Mouse (Mus musculus) heart, embryonic 13.5 days (tissue): Measurements from ENCODE around the gene Btbd9. TPM values are rescaled to one million over a fixed set of nuclear protein-coding genes. Genes with fewer than 3 reads are reported as not detected.

Experiments used
- ATAC-seq: fragments of 200-750 bp; cut with Nextera tagmentation; 2 replicates; pipeline ENCODE4 v1.8.0; 2017; ENCODE audit warnings: moderate TSS enrichment; ENCODE audit not compliant: insufficient number of reproducible peaks, low FRiP score, low TSS enrichment; ENCODE audit errors: extremely low read depth
- H3K27ac ChIP-seq: fragments of 300-500 bp; sonication (generic); replicated peaks from 2 replicates; pipeline ENCODE4 v1.5.1; 2015; ENCODE audit warnings: moderate library complexity, mild to moderate bottlenecking, inconsistent platforms
- H3K27me3 ChIP-seq: fragments of 300-500 bp; sonication (generic); replicated peaks from 2 replicates; pipeline ENCODE4 v1.6.1; 2015; ENCODE audit warnings: mild to moderate bottlenecking, inconsistent platforms
- H3K36me3 ChIP-seq: fragments of 300-500 bp; sonication (generic); 2 replicates; pipeline ENCODE4 v1.6.1; 2015; ENCODE audit warnings: mild to moderate bottlenecking, inconsistent platforms
- H3K4me1 ChIP-seq: fragments of 300-500 bp; sonication (generic); 2 replicates; pipeline ENCODE4 v1.6.1; 2015; ENCODE audit warnings: inconsistent platforms
- H3K4me2 ChIP-seq: fragments of 300-500 bp; sonication (generic); 2 replicates; pipeline ENCODE4 v1.6.1; 2015; ENCODE audit warnings: inconsistent platforms, mild to moderate bottlenecking, moderate library complexity
- H3K4me3 ChIP-seq: fragments of 300-500 bp; sonication (generic); 2 replicates; pipeline ENCODE4 v1.5.1; 2015; ENCODE audit warnings: moderate library complexity, mild to moderate bottlenecking, inconsistent platforms
- H3K9ac ChIP-seq: fragments of 300-500 bp; sonication (generic); 2 replicates; pipeline ENCODE4 v1.6.1; 2015; ENCODE audit warnings: inconsistent platforms, mild to moderate bottlenecking, moderate library complexity
- H3K9me3 ChIP-seq: fragments of 300-500 bp; sonication (generic); 2 replicates; pipeline ENCODE4 v1.6.1; 2016; ENCODE audit warnings: inconsistent platforms
- WGBS: fragments of 180-500 bp; shearing (Covaris S2); methylation state at CpG from one replicate; pipeline ENCODE4 v1.1.7; 2015; ENCODE audit warnings: mixed read lengths; 5-methylcytosine and 5-hydroxymethylcytosine counted together
- polyA plus RNA-seq: library from polyadenylated mRNA; unstranded; fragments of >200 nt; fragmentation: Nextera tagmentation; extraction: Ambion mirVana; gene quantifications from 2 replicates; pipeline ENCODE4 v1.2.1, GENCODE M21; 2015

The Btbd9 gene
- polyA plus RNA-seq, 1 experiment from 2014 or later = 44.4 TPM

DNA sequence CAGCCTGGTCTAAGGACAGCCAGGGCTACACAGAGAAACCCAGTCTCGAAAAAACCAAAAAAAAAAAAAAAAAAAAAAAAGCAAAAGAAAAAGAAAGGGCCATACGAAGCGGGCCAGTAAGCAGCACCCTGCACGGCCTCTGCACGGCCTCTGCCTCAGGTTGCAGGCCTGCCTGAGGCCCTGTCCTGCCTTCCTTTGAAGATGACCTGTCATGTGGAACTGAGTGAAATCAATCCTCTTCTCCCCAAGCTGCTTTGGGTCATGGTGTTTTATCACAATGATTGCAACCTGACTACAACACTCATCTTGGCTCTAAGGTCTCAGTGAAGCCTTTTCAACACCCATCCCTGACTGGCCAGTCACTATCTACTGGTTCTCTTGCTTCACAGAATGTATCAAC is 323.3 kb downstream of the Btbd9 start:
- ATAC-seq = no peak

DNA sequence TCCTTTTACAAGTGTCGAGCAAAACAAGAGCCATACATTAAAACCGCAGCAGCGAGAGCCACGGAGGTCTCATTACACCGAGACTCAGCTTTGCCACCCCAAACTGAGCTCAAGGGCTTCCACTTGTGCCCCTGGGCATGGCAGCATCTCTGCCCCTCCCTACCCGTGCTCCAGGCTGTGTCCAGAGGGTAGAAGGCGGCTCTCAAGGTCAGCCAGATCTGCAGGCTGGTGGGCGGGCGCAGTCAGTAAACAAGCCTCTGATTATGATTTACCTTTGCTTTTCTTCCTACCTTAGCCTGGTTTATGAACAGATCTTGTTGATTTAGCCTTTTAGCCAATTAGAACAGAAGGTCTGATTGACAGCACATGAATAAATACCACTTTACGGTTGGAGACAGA is 331.0 kb downstream of the Btbd9 start:
- no peak for ATAC-seq
- peak overlapping the region; percentile 77 for H3K27ac ChIP-seq
- no peak overlapping the region for H3K4me3 ChIP-seq
- no peak overlapping the region for H3K4me2 ChIP-seq
- no peaks in the 10 kb centered on the region for H3K9me3 ChIP-seq
- 66% methylated on average over 10 of the region's 10 CpGs for WGBS
- peaks cover 73% of the 10 kb centered on the region for H3K4me1 ChIP-seq
- H3K9ac ChIP-seq = 0 out of 2 replicates have a peak overlapping the region, but pooled peaks have one; percentile 12
- H3K36me3 ChIP-seq = no peaks in the 10 kb centered on the region
- H3K27me3 ChIP-seq = no peaks in the 10 kb centered on the region

More for the DNA sequence above, 323.3 kb downstream of the Btbd9 start:
- 85% methylated on average over 5 of the region's 5 CpGs for WGBS
- Histone ChIP-seq H3K36me3 (no peaks in the 10 kb centered on the region), H3K4me3 (no peak overlapping the region), H3K4me2 (no peak overlapping the region), H3K9me3 (no peaks in the 10 kb centered on the region), H3K27ac (no peak overlapping the region), H3K9ac (no peak overlapping the region), H3K4me1 (peaks cover 58% of the 10 kb centered on the region), H3K27me3 (no peaks in the 10 kb centered on the region)

GRCm38 (mm10) chr17:30244651-30245307 is 331.5 kb downstream of the Btbd9 start:
- Histone ChIP-seq H3K9me3 (no peaks in the 10 kb centered on the region), H3K4me1 (peaks cover 75% of the 10 kb centered on the region), H3K27ac (peak overlapping the region; percentile 77), H3K9ac (peak overlapping the region; percentile 61), H3K27me3 (no peaks in the 10 kb centered on the region), H3K4me3 (no peak overlapping the region), H3K36me3 (no peaks in the 10 kb centered on the region), H3K4me2 (peak overlapping the region; percentile 36)
- WGBS = 33% methylated on average over 14 of the region's 14 CpGs
- no peak; the same call in 1 of the 2 replicates for ATAC-seq

DNA sequence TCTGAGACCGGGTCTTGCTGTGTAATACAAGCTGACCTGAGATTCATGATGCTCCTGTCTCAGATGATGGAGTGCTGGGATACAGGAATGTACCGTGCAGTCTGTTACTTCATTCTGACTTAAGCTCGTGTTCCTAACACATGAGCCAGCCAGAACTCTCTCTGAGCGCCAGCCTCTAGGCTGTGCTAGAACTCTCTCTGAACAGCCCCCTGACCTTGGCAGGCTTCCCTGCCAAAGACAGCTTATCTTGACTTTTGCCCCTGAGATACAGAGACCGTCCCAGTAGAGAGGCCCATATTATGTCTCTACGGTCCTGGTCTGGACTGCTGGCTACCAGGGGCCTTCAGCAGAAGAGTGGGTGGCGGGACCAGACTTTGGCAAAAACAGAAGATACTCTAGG is 332.7 kb downstream of the Btbd9 start:
- Histone ChIP-seq H3K4me3 (no peak overlapping the region), H3K4me2 (no peak overlapping the region), H3K9me3 (no peaks in the 10 kb centered on the region), H3K36me3 (no peaks in the 10 kb centered on the region), H3K4me1 (peaks cover 85% of the 10 kb centered on the region), H3K9ac (no peak overlapping the region), H3K27ac (peak overlapping the region; percentile 77), H3K27me3 (no peaks in the 10 kb centered on the region)
- ATAC-seq = peak; percentile 35; the same call in 1 of the 2 replicates
- 34% methylated on average over 7 of the region's 7 CpGs for WGBS

DNA sequence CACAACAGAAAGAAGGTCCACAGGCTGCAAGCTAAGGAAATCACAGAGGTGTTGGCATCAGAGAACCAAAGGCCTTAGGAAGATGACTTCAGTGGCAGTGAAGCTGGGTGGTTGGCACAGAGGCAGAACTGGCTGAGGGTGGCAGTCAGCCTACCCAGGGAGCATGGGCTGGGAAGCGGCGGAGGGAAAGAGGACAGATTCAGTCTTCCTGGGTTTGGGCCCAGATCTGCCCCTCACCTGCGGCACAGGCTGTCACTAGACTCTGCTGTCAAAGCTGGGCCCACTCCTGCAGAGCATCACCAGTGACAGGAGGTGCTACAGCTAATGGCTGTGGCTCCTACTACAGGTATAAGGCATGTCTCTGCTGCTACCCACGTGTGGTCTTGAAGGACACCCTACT is 333.6 kb downstream of the Btbd9 start:
- H3K4me1 ChIP-seq = peaks cover 84% of the 10 kb centered on the region

DNA sequence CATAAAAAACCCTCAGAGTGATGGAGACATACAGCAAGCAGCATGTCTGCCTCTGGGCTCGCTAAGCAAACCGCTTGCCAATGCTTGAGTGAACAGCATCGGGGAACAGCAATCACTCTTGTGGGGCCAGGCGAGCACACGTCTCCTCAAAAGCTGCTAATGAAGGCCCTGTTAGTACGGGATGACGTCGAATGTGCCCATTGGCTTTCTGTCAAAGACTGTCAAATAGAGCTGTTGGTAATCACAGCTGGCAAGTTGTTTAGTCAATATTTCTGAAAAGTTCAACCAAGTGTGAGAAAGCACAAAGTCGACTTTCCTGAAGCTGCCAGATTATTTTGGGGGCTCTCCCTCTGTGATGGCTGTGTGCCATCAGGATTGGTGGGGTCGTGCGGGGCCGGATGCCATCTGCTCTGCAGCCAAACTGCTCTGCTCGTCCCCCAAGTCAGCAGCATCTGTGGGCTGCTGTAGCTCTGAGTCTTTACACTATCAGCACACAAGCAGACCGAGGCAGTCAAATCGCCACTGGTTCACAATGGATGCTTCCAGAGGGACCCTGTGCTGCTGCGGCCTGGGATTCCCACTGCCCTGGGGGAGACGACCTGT is 334.5 kb downstream of the Btbd9 start:
- ATAC-seq = no peak
- no peak overlapping the region for H3K27ac ChIP-seq
- 75% methylated on average over 17 of the region's 17 CpGs for WGBS

More for the DNA sequence above, 333.6 kb downstream of the Btbd9 start:
- H3K4me3 ChIP-seq = no peak overlapping the region
- H3K9ac ChIP-seq = no peak overlapping the region
- ATAC-seq = no peak
- 74% methylated on average over 4 of the region's 4 CpGs for WGBS
- no peak overlapping the region for H3K27ac ChIP-seq
- no peak overlapping the region for H3K4me2 ChIP-seq
- no peaks in the 10 kb centered on the region for H3K27me3 ChIP-seq
- no peaks in the 10 kb centered on the region for H3K9me3 ChIP-seq
- no peaks in the 10 kb centered on the region for H3K36me3 ChIP-seq

GRCm38 (mm10) chr17:30241061-30241460 is 335.2 kb downstream of the Btbd9 start:
- Histone ChIP-seq H3K4me3 (no peak overlapping the region), H3K36me3 (no peaks in the 10 kb centered on the region), H3K9ac (no peak overlapping the region), H3K9me3 (no peaks in the 10 kb centered on the region), H3K4me1 (peaks cover 74% of the 10 kb centered on the region), H3K27ac (no peak overlapping the region), H3K27me3 (no peaks in the 10 kb centered on the region), H3K4me2 (no peak overlapping the region)
- 84% methylated on average over 6 of the region's 6 CpGs for WGBS
- ATAC-seq = no peak

More for the DNA sequence above, 334.5 kb downstream of the Btbd9 start:
- Histone ChIP-seq H3K36me3 (no peaks in the 10 kb centered on the region), H3K4me2 (no peak overlapping the region), H3K27me3 (no peaks in the 10 kb centered on the region), H3K9me3 (no peaks in the 10 kb centered on the region), H3K4me3 (no peak overlapping the region), H3K9ac (no peak overlapping the region; the same call in 1 of the 2 replicates), H3K4me1 (peaks cover 80% of the 10 kb centered on the region)

DNA sequence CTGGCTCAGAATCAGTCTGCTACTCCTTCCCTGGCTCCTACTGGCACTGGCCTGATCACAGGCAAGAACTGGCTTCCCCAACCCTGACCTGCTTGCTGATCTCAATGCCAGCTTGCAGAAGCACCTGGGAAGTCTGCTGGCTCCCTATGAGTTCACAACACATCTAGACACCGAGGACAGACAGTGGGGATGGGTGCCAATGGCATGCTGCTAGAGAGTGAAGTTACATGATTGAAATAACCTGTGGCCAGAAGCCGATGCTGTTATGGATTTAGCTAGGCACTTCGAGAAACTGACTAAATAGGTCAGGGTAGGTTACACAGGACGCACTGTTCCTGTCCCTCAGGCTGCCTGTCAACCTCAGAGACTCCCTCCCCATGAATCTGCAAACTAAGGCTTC is 335.6 kb downstream of the Btbd9 start:
- Histone ChIP-seq H3K4me2 (no peak overlapping the region), H3K27ac (no peak overlapping the region), H3K27me3 (no peaks in the 10 kb centered on the region), H3K4me1 (peaks cover 74% of the 10 kb centered on the region), H3K9me3 (no peaks in the 10 kb centered on the region), H3K9ac (peak overlapping the region; percentile 21; the same call in 1 of the 2 replicates), H3K4me3 (no peak overlapping the region), H3K36me3 (no peaks in the 10 kb centered on the region)
- no peak for ATAC-seq
- WGBS = 75% methylated on average over 4 of the region's 4 CpGs

DNA sequence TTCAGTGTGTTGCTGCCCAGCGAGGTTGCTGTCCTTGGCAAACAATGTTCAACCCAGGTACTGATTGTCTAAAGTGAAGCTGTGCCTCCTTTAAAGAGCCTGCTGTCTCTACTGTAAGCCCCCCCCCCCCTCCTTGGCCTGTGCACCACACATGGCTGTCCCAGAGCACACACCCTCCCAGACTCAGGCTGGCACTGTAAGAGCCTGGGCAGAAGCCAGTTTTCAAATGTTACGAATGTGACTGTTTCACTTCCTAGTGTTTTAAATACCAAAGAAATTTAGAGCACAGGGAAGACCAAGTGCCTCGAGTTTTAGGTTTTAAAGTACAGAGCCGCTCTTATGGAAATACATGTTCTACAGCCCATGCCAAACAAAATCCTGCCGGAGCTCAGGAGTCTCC is 336.8 kb downstream of the Btbd9 start:
- peak overlapping the region; percentile 22 for H3K27ac ChIP-seq
- H3K27me3 ChIP-seq = no peaks in the 10 kb centered on the region
- 0 out of 2 replicates have a peak overlapping the region, but pooled peaks have one; percentile 14 for H3K9ac ChIP-seq
- no peak overlapping the region for H3K4me3 ChIP-seq
- H3K4me2 ChIP-seq = no peak overlapping the region
- H3K9me3 ChIP-seq = no peaks in the 10 kb centered on the region
- ATAC-seq = no peak
- WGBS = 77% methylated on average over 5 of the region's 5 CpGs
- H3K36me3 ChIP-seq = no peaks in the 10 kb centered on the region
- H3K4me1 ChIP-seq = peaks cover 73% of the 10 kb centered on the region

GRCm38 (mm10) chr17:30237600-30237999 is 338.7 kb downstream of the Btbd9 start:
- Histone ChIP-seq H3K36me3 (no peaks in the 10 kb centered on the region), H3K9ac (no peak overlapping the region), H3K27me3 (no peaks in the 10 kb centered on the region), H3K9me3 (no peaks in the 10 kb centered on the region), H3K4me3 (no peak overlapping the region), H3K4me2 (no peak overlapping the region), H3K4me1 (peaks cover 58% of the 10 kb centered on the region), H3K27ac (no peak overlapping the region)
- ATAC-seq = no peak
- 82% methylated on average over 7 of the region's 7 CpGs for WGBS

GRCm38 (mm10) chr17:30236611-30237010 is 339.7 kb downstream of the Btbd9 start:
- H3K27ac ChIP-seq = no peak overlapping the region
- no peak overlapping the region for H3K4me3 ChIP-seq
- H3K9me3 ChIP-seq = no peaks in the 10 kb centered on the region
- ATAC-seq = no peak
- H3K36me3 ChIP-seq = no peaks in the 10 kb centered on the region
- 80% methylated on average over 6 of the region's 6 CpGs for WGBS
- no peak overlapping the region for H3K9ac ChIP-seq
- peaks cover 48% of the 10 kb centered on the region for H3K4me1 ChIP-seq
- H3K27me3 ChIP-seq = no peaks in the 10 kb centered on the region
- no peak overlapping the region for H3K4me2 ChIP-seq

DNA sequence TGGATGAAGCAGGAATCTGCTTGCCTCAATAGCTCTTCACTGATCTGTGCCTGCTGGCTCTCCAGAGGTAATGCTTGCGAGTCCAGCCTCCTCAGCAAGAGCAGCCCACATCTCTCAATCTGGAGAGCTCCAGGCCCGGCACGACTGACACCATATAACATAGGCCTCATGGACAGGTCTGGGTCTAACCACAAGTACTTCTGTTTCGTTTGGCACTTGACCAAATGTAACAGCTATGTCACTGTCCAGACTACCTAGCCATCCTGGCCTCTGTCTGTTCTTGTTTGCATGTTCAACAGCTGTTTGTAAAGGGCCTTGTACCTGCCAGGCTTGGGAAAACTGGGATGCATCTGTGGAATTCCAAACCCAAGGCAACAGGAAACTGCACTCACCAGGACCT is 340.9 kb downstream of the Btbd9 start:
- Histone ChIP-seq H3K4me2 (no peak overlapping the region), H3K9ac (no peak overlapping the region), H3K4me3 (no peak overlapping the region), H3K36me3 (no peaks in the 10 kb centered on the region), H3K27me3 (no peaks in the 10 kb centered on the region), H3K4me1 (peaks cover 43% of the 10 kb centered on the region), H3K9me3 (no peaks in the 10 kb centered on the region), H3K27ac (0 out of 2 replicates have a peak overlapping the region, but pooled peaks have one; percentile 21)
- no peak for ATAC-seq
- 28% methylated on average over 4 of the region's 4 CpGs for WGBS
